Mouse (Mus musculus) G1E (cell line): ENCODE measurements at regions not wholly inside any gene's neighbourhood (a gene's known extent, or its start where the extent isn't known, plus 50 kb on each side); places are given as distances from the start of the nearest gene placed in this dataset.

Experiments
- CTCF ChIP-seq: IDR thresholded peaks from 2 replicates; pipeline ENCODE4 v1.5.1; 2012; ENCODE audit warnings: low read depth, low read length, inconsistent platforms, mixed read lengths
- GATA1 ChIP-seq: IDR thresholded peaks from 2 replicates; pipeline ENCODE4 v1.6.1; 2012; ENCODE audit warnings: borderline replicate concordance, low read length, inconsistent platforms, mixed read lengths
- POLR2AphosphoS5 ChIP-seq: IDR thresholded peaks from 2 replicates; pipeline ENCODE4 v1.6.1; 2012; ENCODE audit warnings: low read depth, low read length, inconsistent platforms; ENCODE audit not compliant: insufficient replicate concordance

DNA sequence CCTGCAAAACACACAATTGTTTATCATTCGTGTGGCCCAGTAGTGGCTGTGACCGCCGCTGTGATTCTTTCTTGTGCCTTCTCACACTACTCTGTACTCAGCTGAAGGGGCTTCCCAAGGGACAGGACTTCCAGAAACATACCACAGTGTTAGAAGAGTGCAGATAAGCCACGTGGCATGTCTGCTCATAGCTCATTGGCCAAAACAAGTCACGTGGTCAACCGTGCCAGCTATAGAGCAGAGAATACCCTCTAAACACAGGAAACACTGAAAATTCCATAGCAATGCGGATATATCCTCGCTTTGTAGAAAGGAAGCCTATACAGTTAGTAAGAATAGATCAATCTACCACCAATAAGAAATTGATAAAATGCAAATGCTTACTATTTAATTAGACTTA is 63.0 kb upstream of the Dab2 start:
- no peak for TF ChIP-seq GATA1
- no peak for TF ChIP-seq CTCF
- no peak for TF ChIP-seq POLR2AphosphoS5
